Mouse (Mus musculus): Measurements from ENCODE around the gene Cda.

GRCm38 (mm10) chr4:138322692-138323091, 45.1 kb downstream of the Cda start:
- TF ChIP-seq CTCF (IDR thresholded peaks at IDR 0.05; ENCODE audit: borderline replicate concordance, extremely low read depth, insufficient read depth, insufficient read length) (no peak), POLR2A (IDR thresholded peaks at IDR 0.05; ENCODE audit: borderline replicate concordance, extremely low read depth, insufficient read depth, insufficient read length, poor library complexity, severe bottlenecking) (no peak)

All from brain, embryonic 14.5 days (tissue).